Mouse (Mus musculus): ENCODE data around the gene Spib. TPM values are rescaled to one million over a fixed set of nuclear protein-coding genes. Genes with fewer than 3 reads are reported as not detected.
A peak's percentile ranks its signal among the peaks of the same experiment; 100 is the strongest.

Gene Spib
- polyA plus RNA-seq, 1 experiment = 0.19 TPM

DNA sequence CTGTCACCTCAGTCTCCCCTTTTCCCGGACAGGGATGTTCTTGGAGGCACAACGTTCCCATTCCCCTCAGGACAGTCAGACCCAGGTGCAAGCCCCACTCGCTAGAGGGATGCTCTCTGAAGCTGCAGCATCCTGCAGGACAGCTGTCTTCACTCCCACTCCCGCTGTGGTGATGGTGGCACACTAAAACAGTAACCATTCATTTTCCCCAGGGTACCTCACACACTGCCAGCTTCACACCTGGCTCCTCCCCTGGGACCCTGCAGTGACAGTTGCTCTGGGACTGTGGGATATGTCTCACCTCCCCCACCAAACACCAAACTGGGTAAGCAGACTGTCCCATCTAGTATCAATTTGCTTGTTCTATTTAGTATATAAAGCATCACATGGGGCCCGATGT lies 15.9 kb upstream of the Spib start:
- TF ChIP-seq CTCF (IDR thresholded peaks at IDR 0.05; ENCODE audit: borderline replicate concordance, extremely low read depth, insufficient read depth, insufficient read length) (no peak), POLR2A (IDR thresholded peaks at IDR 0.05; ENCODE audit: borderline replicate concordance, extremely low read depth, insufficient read depth, insufficient read length, poor library complexity, severe bottlenecking) (no peak)
- no peak for DNase-seq (ENCODE audit: low read depth)

DNA sequence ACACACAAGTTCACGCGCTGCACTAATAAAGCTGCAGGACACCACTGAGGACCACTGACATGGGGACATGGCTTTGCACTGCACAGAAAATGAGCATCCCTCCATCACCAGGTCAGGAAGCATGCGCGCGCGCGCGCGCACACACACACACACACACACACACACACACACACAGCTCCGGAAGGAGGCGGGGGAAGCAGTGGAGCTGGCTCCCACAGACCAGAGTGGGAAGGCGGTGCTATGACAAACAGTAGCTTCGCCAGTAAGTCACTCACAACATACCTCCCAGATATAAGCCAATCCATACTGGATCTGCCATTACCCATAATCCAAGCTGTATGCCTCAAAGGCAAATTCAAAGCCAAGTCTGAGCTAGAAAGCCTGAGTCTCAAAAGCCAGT lies 15.2 kb upstream of the Spib start:
- TF ChIP-seq CTCF (IDR thresholded peaks at IDR 0.05; ENCODE audit: borderline replicate concordance, extremely low read depth, insufficient read depth, insufficient read length) (no peak), POLR2A (IDR thresholded peaks at IDR 0.05; ENCODE audit: borderline replicate concordance, extremely low read depth, insufficient read depth, insufficient read length, poor library complexity, severe bottlenecking) (no peak)

DNA sequence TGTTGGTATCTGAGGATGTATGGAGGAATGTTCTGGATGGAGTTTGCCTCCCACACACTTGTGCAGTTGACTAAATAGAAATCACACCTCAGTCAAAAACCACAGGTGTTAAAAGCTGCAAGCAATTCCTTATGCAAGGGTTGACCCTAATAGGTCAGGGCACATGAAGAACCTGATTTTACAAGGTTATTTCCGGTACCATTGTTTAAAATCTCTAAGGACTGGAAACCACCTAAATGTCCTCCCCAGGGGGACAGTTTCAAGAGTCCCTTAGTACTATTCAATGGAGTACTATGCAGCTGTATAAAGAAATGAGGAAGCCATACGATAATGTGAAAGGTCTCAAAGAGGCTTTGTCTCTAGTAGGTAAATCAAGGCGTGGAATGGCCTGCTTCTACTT lies 14.4 kb upstream of the Spib start:
- no peak for DNase-seq (ENCODE audit: low read depth)
- no peak for TF ChIP-seq CTCF (IDR thresholded peaks at IDR 0.05; ENCODE audit: borderline replicate concordance, extremely low read depth, insufficient read depth, insufficient read length)
- no peak for TF ChIP-seq POLR2A (IDR thresholded peaks at IDR 0.05; ENCODE audit: borderline replicate concordance, extremely low read depth, insufficient read depth, insufficient read length, poor library complexity, severe bottlenecking)

More for the DNA sequence above, 15.2 kb upstream of the Spib start:
- no peak for DNase-seq (ENCODE audit: low read depth)

DNA sequence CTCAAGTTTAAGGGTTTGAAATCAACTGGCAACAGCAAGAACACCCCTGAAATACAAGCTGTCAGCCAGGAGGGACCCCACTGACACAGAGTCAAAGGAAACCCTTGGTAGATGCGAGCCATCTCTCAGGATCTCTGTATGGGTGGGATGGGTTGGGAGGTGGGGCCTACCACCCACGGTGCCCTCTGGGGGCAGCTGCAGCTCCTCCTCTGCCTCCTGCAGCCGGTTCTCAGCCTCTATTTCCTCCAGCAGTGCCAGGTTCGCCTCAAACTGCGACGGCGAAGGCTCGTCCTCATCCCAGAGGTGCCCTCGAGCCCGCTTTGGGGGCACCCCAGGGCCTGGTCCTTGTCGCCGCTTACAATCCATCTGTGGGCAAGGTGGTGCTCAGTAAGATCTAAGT lies 11.2 kb upstream of the Spib start:
- no peak for TF ChIP-seq CTCF (IDR thresholded peaks at IDR 0.05; ENCODE audit: borderline replicate concordance, extremely low read depth, insufficient read depth, insufficient read length)
- no peak for TF ChIP-seq POLR2A (IDR thresholded peaks at IDR 0.05; ENCODE audit: borderline replicate concordance, extremely low read depth, insufficient read depth, insufficient read length, poor library complexity, severe bottlenecking)
- no peak for DNase-seq (ENCODE audit: low read depth)

DNA sequence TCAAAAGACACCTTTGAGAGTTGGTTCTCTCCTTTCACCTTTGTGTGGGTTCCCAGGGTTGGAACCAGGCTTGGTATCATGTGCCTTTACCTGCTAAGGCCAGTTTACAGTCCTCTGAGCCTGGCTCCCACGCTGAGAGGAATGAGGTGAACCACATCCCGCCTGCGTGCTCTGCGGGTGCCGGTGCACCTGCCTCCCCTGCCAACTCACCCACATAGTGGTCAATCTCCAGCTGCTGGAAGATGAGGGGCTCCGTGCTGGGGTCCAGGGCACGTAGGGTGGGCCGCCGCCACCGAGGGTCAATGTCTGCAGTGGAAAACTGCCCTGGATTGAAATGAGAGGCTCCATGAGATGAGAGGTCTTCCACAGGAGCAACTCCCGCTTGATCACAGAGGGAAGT lies 10.7 kb upstream of the Spib start:
- DNase-seq (ENCODE audit: low read depth) = no peak
- TF ChIP-seq POLR2A (IDR thresholded peaks at IDR 0.05; ENCODE audit: borderline replicate concordance, extremely low read depth, insufficient read depth, insufficient read length, poor library complexity, severe bottlenecking) = no peak
- TF ChIP-seq CTCF (IDR thresholded peaks at IDR 0.05; ENCODE audit: borderline replicate concordance, extremely low read depth, insufficient read depth, insufficient read length) = no peak

DNA sequence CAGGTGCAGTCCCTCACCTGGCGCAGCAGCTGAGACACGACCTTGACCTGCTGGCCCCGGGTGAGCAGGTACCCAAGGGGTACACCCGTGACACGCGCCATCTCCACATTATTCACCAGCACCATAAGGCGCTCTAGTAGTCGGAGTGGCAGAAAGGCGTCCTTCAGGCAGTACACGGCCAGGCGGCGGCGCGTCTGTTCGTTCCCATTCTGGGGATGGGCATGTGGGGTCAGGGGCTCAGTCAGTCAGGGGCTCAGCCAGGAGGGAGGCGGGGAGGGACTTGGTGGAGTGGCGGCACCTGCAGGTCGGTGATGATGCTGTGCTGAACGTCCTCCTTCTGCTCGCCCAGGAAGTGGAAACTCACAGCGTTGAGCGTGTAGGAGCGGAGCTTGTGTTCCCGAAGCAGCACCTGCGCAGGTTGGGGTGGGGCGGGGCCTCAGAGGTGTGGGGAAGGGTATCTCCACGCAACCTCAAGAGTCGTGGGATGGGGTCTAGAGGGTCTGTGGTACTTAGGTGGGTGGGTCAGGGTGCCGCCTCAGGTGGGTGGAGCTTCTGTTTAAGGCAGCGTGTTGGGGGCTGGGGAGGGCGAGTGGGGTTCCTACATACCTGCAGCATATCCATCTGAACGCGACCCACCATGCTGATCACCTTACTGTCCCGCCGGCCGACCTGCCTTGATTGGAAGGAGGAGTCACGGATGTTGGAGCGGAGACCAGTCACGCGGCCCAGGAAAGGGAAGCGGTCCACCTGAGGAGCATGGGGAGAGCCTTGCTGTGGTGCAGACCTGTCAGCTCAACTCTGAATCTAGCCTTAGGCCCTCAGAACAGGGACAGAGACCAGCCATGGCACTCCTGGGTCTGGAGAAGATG lies 7.1 kb upstream of the Spib start:
- DNase-seq (ENCODE audit: low read depth) = no peak
- TF ChIP-seq CTCF (IDR thresholded peaks at IDR 0.05; ENCODE audit: borderline replicate concordance, extremely low read depth, insufficient read depth, insufficient read length) (no peak), POLR2A (IDR thresholded peaks at IDR 0.05; ENCODE audit: borderline replicate concordance, extremely low read depth, insufficient read depth, insufficient read length, poor library complexity, severe bottlenecking) (no peak)

DNA sequence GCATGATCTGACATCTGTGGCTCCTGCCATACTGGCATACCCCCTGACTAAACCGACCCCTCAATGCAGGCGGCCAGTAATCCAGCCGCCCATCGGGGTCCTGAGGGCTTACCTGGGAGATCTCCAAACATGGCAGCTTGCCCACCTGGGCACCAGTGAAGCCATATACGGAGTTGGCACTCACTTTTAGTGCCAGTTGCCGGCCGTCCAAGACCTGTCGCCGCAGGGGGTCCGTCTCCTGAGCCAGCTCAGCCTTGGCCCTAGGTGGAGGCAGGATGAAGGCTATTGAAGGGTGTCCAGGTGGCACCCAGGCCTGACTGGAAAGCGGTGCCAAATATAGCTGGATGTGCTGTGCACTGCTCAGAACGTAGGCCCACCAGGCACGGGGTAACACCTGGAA lies 5.6 kb upstream of the Spib start:
- TF ChIP-seq CTCF (IDR thresholded peaks at IDR 0.05; ENCODE audit: borderline replicate concordance, extremely low read depth, insufficient read depth, insufficient read length) (no peak), POLR2A (IDR thresholded peaks at IDR 0.05; ENCODE audit: borderline replicate concordance, extremely low read depth, insufficient read depth, insufficient read length, poor library complexity, severe bottlenecking) (no peak)
- DNase-seq (ENCODE audit: low read depth) = no peak

DNA sequence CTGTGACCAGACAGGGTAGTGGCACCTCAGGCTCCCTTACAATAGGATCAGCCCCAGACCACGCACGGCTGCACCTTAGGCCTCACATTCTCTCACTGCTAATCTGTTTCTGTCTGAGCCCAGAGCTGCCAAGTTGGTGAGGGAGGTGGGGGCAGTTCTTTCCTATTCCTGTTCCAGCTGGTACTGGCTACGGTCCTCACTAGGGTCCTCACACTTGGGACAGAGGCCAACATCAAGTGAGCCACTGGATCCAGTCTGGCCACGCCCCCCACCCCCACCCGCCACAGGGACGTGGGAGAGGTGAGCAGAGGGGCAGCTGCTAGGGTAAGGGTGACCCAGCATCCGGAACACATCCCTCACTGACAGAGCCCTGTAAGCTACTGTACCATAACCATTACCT lies 5.1 kb upstream of the Spib start:
- DNase-seq (ENCODE audit: low read depth) = no peak
- TF ChIP-seq CTCF (IDR thresholded peaks at IDR 0.05; ENCODE audit: borderline replicate concordance, extremely low read depth, insufficient read depth, insufficient read length) (no peak), POLR2A (IDR thresholded peaks at IDR 0.05; ENCODE audit: borderline replicate concordance, extremely low read depth, insufficient read depth, insufficient read length, poor library complexity, severe bottlenecking) (no peak)

DNA sequence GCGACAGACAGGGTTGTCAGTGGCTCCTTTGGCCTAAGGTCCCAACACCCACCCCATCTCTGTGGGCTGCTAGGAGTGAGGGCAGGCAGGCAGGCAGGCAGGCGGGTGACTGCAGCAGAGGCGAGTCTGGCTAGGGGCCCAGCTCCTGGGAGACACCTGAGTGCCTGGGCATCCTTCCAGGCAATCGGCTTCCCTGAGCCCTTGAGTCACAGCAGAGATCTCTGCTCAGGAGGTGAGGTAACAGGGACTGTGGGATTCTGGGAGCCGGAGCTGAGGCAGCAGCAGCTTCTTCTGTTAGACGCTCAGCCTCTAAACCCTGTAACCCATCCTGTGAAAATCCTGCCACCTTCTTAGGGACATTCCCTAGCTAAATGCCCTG lies 4.7 kb upstream of the Spib start:
- DNase-seq (ENCODE audit: low read depth) = peak; percentile 19
- TF ChIP-seq POLR2A (IDR thresholded peaks at IDR 0.05; ENCODE audit: borderline replicate concordance, extremely low read depth, insufficient read depth, insufficient read length, poor library complexity, severe bottlenecking) = no peak
- no peak for TF ChIP-seq CTCF (IDR thresholded peaks at IDR 0.05; ENCODE audit: borderline replicate concordance, extremely low read depth, insufficient read depth, insufficient read length)

DNA sequence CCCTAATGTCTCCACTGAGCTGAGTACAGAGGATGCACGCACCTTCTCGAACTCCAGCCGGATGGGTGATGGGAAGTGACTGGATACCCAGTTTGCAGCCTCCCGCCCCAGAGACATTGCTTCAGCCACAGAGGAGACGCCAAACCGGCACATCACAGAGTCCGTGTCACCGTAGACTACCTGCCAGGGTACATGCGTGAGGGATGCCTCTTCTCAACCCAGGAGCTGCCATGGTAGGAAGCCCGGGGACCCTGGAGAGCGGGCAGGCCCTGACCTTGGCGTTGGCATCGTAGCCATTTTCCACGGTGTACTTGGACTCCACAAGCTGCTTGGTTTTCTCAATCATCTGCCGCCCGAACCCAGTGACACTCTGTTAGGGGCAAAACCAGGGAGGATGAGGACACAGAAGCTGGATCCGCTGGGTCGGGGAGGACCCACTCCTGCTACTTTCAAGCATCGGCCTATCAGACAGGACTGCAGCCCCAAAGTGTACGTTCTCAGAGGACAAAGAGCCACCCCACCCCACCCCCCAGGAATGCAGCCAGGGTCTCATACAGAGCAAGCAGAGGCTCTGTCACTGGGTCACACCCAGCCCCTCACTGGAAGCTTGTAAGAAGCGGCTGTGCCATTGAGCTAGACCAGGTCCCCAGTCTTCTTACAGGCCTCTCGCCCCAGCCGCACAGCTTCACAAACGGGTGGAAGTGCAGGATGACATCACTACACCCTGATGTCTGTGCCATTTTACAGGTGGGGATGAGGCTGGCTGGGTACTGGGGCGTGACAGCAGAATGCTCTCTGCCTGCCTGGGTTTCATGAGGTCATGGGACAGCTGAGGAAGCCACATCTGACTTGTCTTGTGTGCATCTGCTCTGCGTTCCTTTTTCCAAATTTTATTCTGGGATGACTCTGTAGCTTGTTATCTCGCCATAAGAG lies 4.1 kb upstream of the Spib start:
- TF ChIP-seq CTCF (IDR thresholded peaks at IDR 0.05; ENCODE audit: borderline replicate concordance, extremely low read depth, insufficient read depth, insufficient read length) = no peak
- no peak for TF ChIP-seq POLR2A (IDR thresholded peaks at IDR 0.05; ENCODE audit: borderline replicate concordance, extremely low read depth, insufficient read depth, insufficient read length, poor library complexity, severe bottlenecking)
- DNase-seq (ENCODE audit: low read depth) = no peak

DNA sequence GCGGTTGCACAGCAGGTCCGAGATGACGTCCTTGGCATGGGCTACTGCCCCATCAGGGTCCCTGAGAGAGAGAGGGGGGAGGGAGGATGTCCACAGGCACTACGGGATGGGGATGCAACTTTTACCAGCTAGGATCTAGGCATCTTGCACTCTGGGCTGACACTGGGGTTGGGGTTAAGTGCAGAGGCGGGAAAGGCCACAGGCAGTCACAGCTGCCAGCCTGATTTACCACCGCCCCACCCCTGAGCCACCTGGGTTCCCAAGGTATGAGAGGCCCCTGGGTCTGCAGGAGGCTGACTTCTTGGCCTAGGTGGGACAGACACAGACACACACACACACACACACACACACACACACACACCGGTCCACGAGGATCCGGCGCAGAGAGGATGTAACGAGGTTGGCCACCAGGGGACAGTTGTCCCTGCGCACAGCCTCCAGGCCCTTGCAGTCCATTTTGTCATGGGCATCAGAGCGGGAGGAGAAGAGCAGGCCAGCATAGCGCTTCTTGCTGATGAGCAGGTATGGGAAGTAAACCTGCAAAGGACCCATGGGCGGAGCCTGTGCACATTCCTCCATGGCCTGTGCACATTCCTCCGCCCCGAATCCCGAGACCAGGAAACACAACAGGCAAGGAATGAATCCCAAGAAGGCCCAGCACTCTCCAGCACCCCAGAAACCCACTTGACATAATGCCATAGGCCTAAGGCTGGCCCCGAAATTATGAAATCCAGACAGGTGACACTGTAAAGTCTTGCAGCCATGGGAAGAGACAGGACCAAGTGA lies 3.0 kb upstream of the Spib start:
- TF ChIP-seq CTCF (IDR thresholded peaks at IDR 0.05; ENCODE audit: borderline replicate concordance, extremely low read depth, insufficient read depth, insufficient read length) = no peak
- TF ChIP-seq POLR2A (IDR thresholded peaks at IDR 0.05; ENCODE audit: borderline replicate concordance, extremely low read depth, insufficient read depth, insufficient read length, poor library complexity, severe bottlenecking) = no peak
- DNase-seq (ENCODE audit: low read depth) = no peak
